Mouse (Mus musculus) myocyte (in vitro differentiated cells): ENCODE data around the gene Naa10.

ENCODE experiments used
- CEBPB ChIP-seq: IDR thresholded peaks from 2 replicates; pipeline ENCODE4 v1.6.1; 2011; ENCODE audit warnings: mild to moderate bottlenecking, moderate library complexity; ENCODE audit not compliant: poor library complexity, insufficient read depth, severe bottlenecking
- MAX ChIP-seq: IDR thresholded peaks from one replicate; pipeline ENCODE4 v1.6.1; 2011; ENCODE audit warnings: low read depth, mild to moderate bottlenecking, control low read depth
- MYOD1 ChIP-seq, 3 experiments: IDR thresholded peaks; one replicate each; pipeline ENCODE4 v1.6.1; 2011; ENCODE audit warnings: control low read depth in 2 of 3, low read depth in 2 of 3, mild to moderate bottlenecking in 2 of 3, moderate library complexity in 1 of 3; ENCODE audit not compliant: insufficient read length in 2 of 3, control insufficient read depth in 1 of 3
- MYOG ChIP-seq, 3 experiments: IDR thresholded peaks; one replicate each; pipeline ENCODE4 v1.6.1; 2011; ENCODE audit warnings: control low read depth in 2 of 3, low read depth in 2 of 3, mild to moderate bottlenecking in 2 of 3; ENCODE audit not compliant: insufficient read length in 2 of 3, control insufficient read depth in 1 of 3, insufficient read depth in 1 of 3
- POLR2A ChIP-seq: IDR thresholded peaks from one replicate; pipeline ENCODE4 v1.6.1; 2011; ENCODE audit warnings: low read depth, mild to moderate bottlenecking, control low read depth, moderate library complexity; ENCODE audit not compliant: insufficient read length
- POLR2AphosphoS2 ChIP-seq: IDR thresholded peaks from one replicate; pipeline ENCODE4 v1.6.1; 2011; ENCODE audit warnings: low read depth, control low read depth; ENCODE audit not compliant: insufficient read length
- SRF ChIP-seq: IDR thresholded peaks from one replicate; pipeline ENCODE4 v1.6.1; 2011; ENCODE audit warnings: low read depth; ENCODE audit not compliant: control insufficient read depth, insufficient read length
- TCF12 ChIP-seq: IDR thresholded peaks from one replicate; pipeline ENCODE4 v1.6.1; 2011; ENCODE audit warnings: mild to moderate bottlenecking, control low read depth; ENCODE audit not compliant: poor library complexity, insufficient read depth, severe bottlenecking
- TCF3 ChIP-seq: IDR thresholded peaks from one replicate; pipeline ENCODE4 v1.6.1; 2011; ENCODE audit warnings: low read depth, control low read depth; ENCODE audit not compliant: insufficient read length
- USF1 ChIP-seq: IDR thresholded peaks from one replicate; pipeline ENCODE4 v1.6.1; 2011; ENCODE audit warnings: low read depth, mild to moderate bottlenecking, control low read depth, moderate library complexity

DNA sequence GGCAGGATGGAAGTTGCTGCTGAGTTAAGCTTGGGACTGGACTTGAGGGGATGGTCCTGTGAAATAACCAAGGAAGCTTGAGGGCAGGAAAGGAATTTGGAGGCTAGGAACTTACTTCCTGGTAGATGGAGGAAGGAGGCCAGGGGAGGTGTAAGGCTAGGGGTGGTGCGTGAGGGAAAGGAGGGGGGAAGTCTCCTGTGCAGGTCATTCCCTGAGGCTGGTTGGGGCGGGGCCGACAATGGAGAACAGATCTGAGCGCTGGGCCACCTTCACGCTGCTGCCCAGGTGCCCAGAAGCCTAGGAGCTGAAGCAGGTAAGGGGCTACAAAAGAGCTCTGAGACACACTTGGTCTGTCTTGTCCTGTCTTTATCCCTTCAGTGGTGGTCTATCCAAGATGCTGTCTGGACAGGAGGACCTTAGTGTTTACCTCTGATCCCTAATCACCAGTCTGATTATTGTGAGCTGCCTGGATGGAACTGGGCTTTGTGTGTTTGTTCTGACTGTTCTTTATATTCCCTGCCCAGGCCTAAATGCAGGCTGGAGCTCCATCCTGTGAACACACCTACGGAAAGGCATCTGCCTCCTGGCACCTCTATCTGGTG, 30.1 kb downstream of the Naa10 start, which contains the start of gene Avpr2:
- TF ChIP-seq USF1 (no peak), POLR2A (no peak), TCF3 (no peak), SRF (no peak), TCF12 (no peak), CEBPB (no peak), POLR2AphosphoS2 (no peak), MYOG (IDR thresholded peaks at IDR 0.05; ENCODE audit: control insufficient read depth in 1 of 3, insufficient read depth in 1 of 3, insufficient read length in 2 of 3, low read depth in 2 of 3) (no peak), MAX (no peak), MYOD1 (IDR thresholded peaks at IDR 0.05; ENCODE audit: control insufficient read depth in 1 of 3, insufficient read length in 2 of 3, low read depth in 2 of 3) (no peak)
